Mouse (Mus musculus): Measurements from ENCODE around the gene Tusc1. TPM values are rescaled to one million over a fixed set of nuclear protein-coding genes. Genes with fewer than 3 reads are reported as not detected.

The Tusc1 gene
- total RNA-seq (2021), result 10 to 100 TPM; 11.4 to 11.5 TPM
- long read RNA-seq, experiment 1, transcript Tusc1-201 (1 exons, 1,374 nt), result major isoform, 17 of 17 reads
- long read RNA-seq, experiment 1, partial matches to known transcripts, result 0 of 17 reads
- long read RNA-seq, experiment 1, other reads (novel, unspliced or antisense), result 0 of 17 reads
- long read RNA-seq, experiment 2, transcript Tusc1-201 (1 exons, 1,374 nt), result major isoform, 35 of 35 reads
- long read RNA-seq, experiment 2, partial matches to known transcripts, result 0 of 35 reads
- long read RNA-seq, experiment 2, other reads (novel, unspliced or antisense), result 0 of 35 reads

- DNase-seq (ENCODE audit: low spot score in 2 of 2), result peak; percentile 48 to 63
- Histone ChIP-seq H3K4me3 (peak within 1 kb of the TSS; percentile 86), H3K27ac (peak within 1 kb of the TSS; percentile 94)
- TF ChIP-seq CTCF (conservative IDR thresholded peaks at IDR 0.05), result no peak
These were observed at the start of gene Tusc1 for GRCm38 (mm10) chr4:93335118-93336003. Tusc1 (minus strand) TSS chr4:93335511.

- Histone ChIP-seq H3K4me3 (no peak overlapping the region), H3K27ac (no peak overlapping the region)
- peak; percentile 86 for TF ChIP-seq CTCF (conservative IDR thresholded peaks at IDR 0.05)
- peak; percentile 5 to 16 for DNase-seq (ENCODE audit: low spot score in 2 of 2)
These were observed 17.6 kb upstream of the Tusc1 start for GRCm38 (mm10) chr4:93352930-93353329.

- no peak for DNase-seq (ENCODE audit: low spot score in 2 of 2)
These were observed 9.0 kb upstream of the Tusc1 start for GRCm38 (mm10) chr4:93344357-93344756.

GRCm38 (mm10) chr4:93341568-93341967, 6.3 kb upstream of the Tusc1 start:
- TF ChIP-seq CTCF (conservative IDR thresholded peaks at IDR 0.05), result no peak
- DNase-seq (ENCODE audit: low spot score in 2 of 2), result no peak
- no peak overlapping the region for H3K27ac ChIP-seq
- H3K4me3 ChIP-seq, result no peak overlapping the region

More at GRCm38 (mm10) chr4:93344357-93344756, 9.0 kb upstream of the Tusc1 start:
- TF ChIP-seq CTCF (conservative IDR thresholded peaks at IDR 0.05), result no peak
- Histone ChIP-seq H3K4me3 (no peak overlapping the region), H3K27ac (no peak overlapping the region)

- H3K27ac ChIP-seq, result no peak overlapping the region
- no peak for TF ChIP-seq CTCF (conservative IDR thresholded peaks at IDR 0.05)
- no peak overlapping the region for H3K4me3 ChIP-seq
- no peak for DNase-seq (ENCODE audit: low spot score in 2 of 2)
These were observed 2.7 kb upstream of the Tusc1 start for GRCm38 (mm10) chr4:93337977-93338376.

GRCm38 (mm10) chr4:93334636-93335117, 634 bp downstream of the Tusc1 start:
- H3K4me3 ChIP-seq, result peak overlapping the region; percentile 86
- TF ChIP-seq CTCF (conservative IDR thresholded peaks at IDR 0.05), result no peak
- peak overlapping the region; percentile 94 for H3K27ac ChIP-seq
- peak; percentile 60 to 61 for DNase-seq (ENCODE audit: low spot score in 2 of 2)

GRCm38 (mm10) chr4:93307486-93307885, 27.8 kb downstream of the Tusc1 start:
- no peak for TF ChIP-seq CTCF (conservative IDR thresholded peaks at IDR 0.05)
- Histone ChIP-seq H3K27ac (no peak overlapping the region), H3K4me3 (no peak overlapping the region)
- DNase-seq (ENCODE audit: low spot score in 2 of 2), result no peak

GRCm38 (mm10) chr4:93286065-93286464, 49.2 kb downstream of the Tusc1 start:
- no peak for TF ChIP-seq CTCF (conservative IDR thresholded peaks at IDR 0.05)
- no peak overlapping the region for H3K4me3 ChIP-seq
- H3K27ac ChIP-seq, result no peak overlapping the region
- peak in 1 of 2 experiments; percentile 13 for DNase-seq (ENCODE audit: low spot score in 2 of 2)

All from layer of hippocampus, adult 2 months (tissue).